Mouse (Mus musculus): ENCODE measurements around the gene Prss53. TPM values are rescaled to one million over a fixed set of nuclear protein-coding genes. Genes with fewer than 3 reads are reported as not detected.
A peak's percentile ranks its signal among the peaks of the same experiment; 100 is the strongest.

The Prss53 gene
- total and polyA plus RNA-seq, 2 experiments from 2014 or later = 1.3 to 1.8 TPM

GRCm38 (mm10) chr7:127869149-127869810 is 21.5 kb downstream of the Prss53 start:
- 42% methylated on average over 3 of the region's 3 CpGs for WGBS
- peaks cover 7% of the 10 kb centered on the region for H3K4me1 ChIP-seq (ENCODE audit: insufficient read depth, low read length)
- no peak overlapping the region for H3K4me2 ChIP-seq (ENCODE audit: low read depth, low read length)
- peak overlapping the region; percentile 28; the same call in 1 of the 2 replicates for H3K9ac ChIP-seq (replicated peaks; ENCODE audit: low read length)
- ATAC-seq (no peak), DNase-seq (ENCODE audit: low spot score) (peak; percentile 20)
- H3K4me3 ChIP-seq (ENCODE audit: low read length) = no peak overlapping the region
- H3K9me3 ChIP-seq (ENCODE audit: low read length) = no peaks in the 10 kb centered on the region
- no peak for TF ChIP-seq CTCF (IDR thresholded peaks at IDR 0.05; ENCODE audit: low read depth)
- H3K27ac ChIP-seq = peak overlapping the region; percentile 20; the same call in 1 of the 2 replicates
- peaks cover 32% of the 10 kb centered on the region for H3K36me3 ChIP-seq (ENCODE audit: insufficient read depth, low read length)
- H3K27me3 ChIP-seq (ENCODE audit: insufficient read depth, low read length) = no peaks in the 10 kb centered on the region

GRCm38 (mm10) chr7:127867641-127868040 is 23.1 kb downstream of the Prss53 start:
- Histone ChIP-seq H3K9ac (replicated peaks; ENCODE audit: low read length) (no peak overlapping the region), H3K36me3 (ENCODE audit: insufficient read depth, low read length) (peaks cover 32% of the 10 kb centered on the region), H3K4me1 (ENCODE audit: insufficient read depth, low read length) (no peaks in the 10 kb centered on the region), H3K4me2 (ENCODE audit: low read depth, low read length) (no peak overlapping the region), H3K4me3 (ENCODE audit: low read length) (no peak overlapping the region), H3K27me3 (ENCODE audit: insufficient read depth, low read length) (no peaks in the 10 kb centered on the region), H3K27ac (no peak overlapping the region), H3K9me3 (ENCODE audit: low read length) (no peaks in the 10 kb centered on the region)
- TF ChIP-seq CTCF (IDR thresholded peaks at IDR 0.05; ENCODE audit: low read depth) = no peak
- no peak for ATAC-seq
- WGBS = 96% methylated on average over 18 of the region's 18 CpGs
- no peak for DNase-seq (ENCODE audit: low spot score)

GRCm38 (mm10) chr7:127866434-127866833 is 24.3 kb downstream of the Prss53 start:
- 96% methylated on average over 12 of the region's 12 CpGs for WGBS
- H3K4me1 ChIP-seq (ENCODE audit: insufficient read depth, low read length) = no peaks in the 10 kb centered on the region
- H3K4me3 ChIP-seq (ENCODE audit: low read length) = no peak overlapping the region
- no peak overlapping the region for H3K27ac ChIP-seq
- H3K36me3 ChIP-seq (ENCODE audit: insufficient read depth, low read length) = peaks cover 32% of the 10 kb centered on the region
- no peak overlapping the region for H3K9ac ChIP-seq (replicated peaks; ENCODE audit: low read length)
- no peak overlapping the region for H3K4me2 ChIP-seq (ENCODE audit: low read depth, low read length)
- H3K9me3 ChIP-seq (ENCODE audit: low read length) = no peaks in the 10 kb centered on the region
- no peaks in the 10 kb centered on the region for H3K27me3 ChIP-seq (ENCODE audit: insufficient read depth, low read length)
- DNase-seq (ENCODE audit: low spot score) = no peak
- no peak for ATAC-seq
- TF ChIP-seq CTCF (IDR thresholded peaks at IDR 0.05; ENCODE audit: low read depth) = no peak

GRCm38 (mm10) chr7:127858258-127858657 is 32.5 kb downstream of the Prss53 start:
- Histone ChIP-seq H3K36me3 (ENCODE audit: insufficient read depth, low read length) (no peaks in the 10 kb centered on the region), H3K9me3 (ENCODE audit: low read length) (no peaks in the 10 kb centered on the region), H3K9ac (replicated peaks; ENCODE audit: low read length) (no peak overlapping the region), H3K4me3 (ENCODE audit: low read length) (no peak overlapping the region), H3K27ac (no peak overlapping the region), H3K4me2 (ENCODE audit: low read depth, low read length) (no peak overlapping the region), H3K27me3 (ENCODE audit: insufficient read depth, low read length) (no peaks in the 10 kb centered on the region), H3K4me1 (ENCODE audit: insufficient read depth, low read length) (no peaks in the 10 kb centered on the region)
- no peak for DNase-seq (ENCODE audit: low spot score)
- TF ChIP-seq CTCF (IDR thresholded peaks at IDR 0.05; ENCODE audit: low read depth) = no peak
- 93% methylated on average over 6 of the region's 6 CpGs for whole genome bisulfite sequencing
- no peak for ATAC-seq

GRCm38 (mm10) chr7:127850906-127851305 is 39.9 kb downstream of the Prss53 start:
- Histone ChIP-seq H3K27ac (no peak overlapping the region), H3K9ac (replicated peaks; ENCODE audit: low read length) (no peak overlapping the region), H3K27me3 (ENCODE audit: insufficient read depth, low read length) (no peaks in the 10 kb centered on the region), H3K36me3 (ENCODE audit: insufficient read depth, low read length) (peaks cover 11% of the 10 kb centered on the region; the same call in 1 of the 2 replicates), H3K4me3 (ENCODE audit: low read length) (no peak overlapping the region), H3K4me1 (ENCODE audit: insufficient read depth, low read length) (no peaks in the 10 kb centered on the region), H3K9me3 (ENCODE audit: low read length) (no peaks in the 10 kb centered on the region), H3K4me2 (ENCODE audit: low read depth, low read length) (no peak overlapping the region)
- ATAC-seq (no peak), DNase-seq (ENCODE audit: low spot score) (no peak)
- TF ChIP-seq CTCF (IDR thresholded peaks at IDR 0.05; ENCODE audit: low read depth) = no peak
- 75% methylated on average over 5 of the region's 5 CpGs for WGBS

GRCm38 (mm10) chr7:127849973-127850875 is 40.5 kb downstream of the Prss53 start:
- Histone ChIP-seq H3K9me3 (ENCODE audit: low read length) (no peaks in the 10 kb centered on the region), H3K27ac (no peak overlapping the region), H3K4me2 (ENCODE audit: low read depth, low read length) (no peak overlapping the region), H3K4me3 (ENCODE audit: low read length) (no peak overlapping the region), H3K9ac (replicated peaks; ENCODE audit: low read length) (no peak overlapping the region), H3K4me1 (ENCODE audit: insufficient read depth, low read length) (no peaks in the 10 kb centered on the region), H3K36me3 (ENCODE audit: insufficient read depth, low read length) (peaks cover 11% of the 10 kb centered on the region; the same call in 1 of the 2 replicates), H3K27me3 (ENCODE audit: insufficient read depth, low read length) (no peaks in the 10 kb centered on the region)
- no peak for ATAC-seq
- TF ChIP-seq CTCF (IDR thresholded peaks at IDR 0.05; ENCODE audit: low read depth) = no peak
- no peak for DNase-seq (ENCODE audit: low spot score)
- WGBS = 74% methylated on average over 6 of the region's 6 CpGs
